Mouse (Mus musculus) hindbrain, embryonic 14.5 days (tissue): ENCODE measurements around the gene Hsp90aa1. TPM values are rescaled to one million over a fixed set of nuclear protein-coding genes. Genes with fewer than 3 reads are reported as not detected.
"Not testable (repeated sequence)": the region's sequence is repeated elsewhere in the genome, so short reads cannot be mapped to it uniquely, and the experiment has no call there.

ENCODE experiments used
- ATAC-seq: fragments of 200-750 bp; cut with Nextera tagmentation; 2 replicates; pipeline ENCODE4 v1.8.0; 2017; ENCODE audit warnings: moderate number of reproducible peaks, mild to moderate bottlenecking, moderate TSS enrichment, moderate library complexity; ENCODE audit not compliant: low FRiP score
- DNase-seq: peaks from one replicate; pipeline ENCODE4 v3.0.0-alpha.2; 2015; ENCODE audit warnings: low spot score
- H3K27ac ChIP-seq: fragments of 300-500 bp; sonication (generic); 2 replicates; pipeline ENCODE4 v1.5.1; 2014; ENCODE audit warnings: mild to moderate bottlenecking, moderate library complexity
- H3K27me3 ChIP-seq: fragments of 300-500 bp; sonication (generic); 2 replicates; pipeline ENCODE4 v1.6.1; 2014; ENCODE audit warnings: mild to moderate bottlenecking, low read length, mixed read lengths; ENCODE audit not compliant: control insufficient read depth, insufficient read depth
- H3K36me3 ChIP-seq: fragments of 300-500 bp; sonication (generic); replicated peaks from 2 replicates; pipeline ENCODE4 v1.6.1; 2014; ENCODE audit not compliant: control insufficient read depth, insufficient read depth
- H3K4me1 ChIP-seq: fragments of 300-500 bp; sonication (generic); replicated peaks from 2 replicates; pipeline ENCODE4 v1.6.1; 2014; ENCODE audit warnings: antibody characterized with exemption, low read length, mixed read lengths; ENCODE audit not compliant: control insufficient read depth, insufficient read depth
- H3K4me2 ChIP-seq: fragments of 300-500 bp; sonication (generic); replicated peaks from 2 replicates; pipeline ENCODE4 v1.6.1; 2014; ENCODE audit warnings: mild to moderate bottlenecking, moderate library complexity
- H3K4me3 ChIP-seq: fragments of 300-500 bp; sonication (generic); replicated peaks from 2 replicates; pipeline ENCODE4 v1.5.1; 2014; ENCODE audit warnings: mild to moderate bottlenecking, low read length
- H3K9ac ChIP-seq: fragments of 300-500 bp; sonication (generic); 2 replicates; pipeline ENCODE4 v1.6.1; 2014
- H3K9me3 ChIP-seq: fragments of 300-500 bp; sonication (generic); 2 replicates; pipeline ENCODE4 v1.6.1; 2016; ENCODE audit warnings: low read length; ENCODE audit not compliant: control insufficient read depth
- WGBS: fragments of 180-500 bp; shearing (Covaris S2); extraction: QIAGEN DNeasy Blood & Tissue Kit; methylation state at CpG from one replicate; pipeline ENCODE4 v1.1.7; 2014; 5-methylcytosine and 5-hydroxymethylcytosine counted together
- polyA plus RNA-seq: library from polyadenylated mRNA; unstranded; fragments of >200 nt; fragmentation: Nextera tagmentation; extraction: Ambion mirVana; gene quantifications from 2 replicates; pipeline ENCODE4 v1.2.1, GENCODE M21; 2014

Hsp90aa1 gene
- polyA plus RNA-seq, 1 experiment from 2014 or later, result 1,430 TPM

GRCm38 (mm10) chr12:110695676-110696171 lies 6.8 kb downstream of the Hsp90aa1 start:
- H3K9ac ChIP-seq, result peak overlapping the region; percentile 89
- peak overlapping the region; percentile 69 for H3K4me3 ChIP-seq
- peaks cover 8% of the 10 kb centered on the region for H3K4me1 ChIP-seq
- peaks cover 35% of the 10 kb centered on the region for H3K36me3 ChIP-seq
- DNase-seq (peak; percentile 65), ATAC-seq (peak; percentile 65)
- under 1% methylated on average over 53 of the region's 55 CpGs for WGBS
- peak overlapping the region; percentile 69 for H3K4me2 ChIP-seq
- H3K27ac ChIP-seq, result peak overlapping the region; percentile 94
- H3K9me3 ChIP-seq, result no peaks in the 10 kb centered on the region
- H3K27me3 ChIP-seq, result no peaks in the 10 kb centered on the region

DNA sequence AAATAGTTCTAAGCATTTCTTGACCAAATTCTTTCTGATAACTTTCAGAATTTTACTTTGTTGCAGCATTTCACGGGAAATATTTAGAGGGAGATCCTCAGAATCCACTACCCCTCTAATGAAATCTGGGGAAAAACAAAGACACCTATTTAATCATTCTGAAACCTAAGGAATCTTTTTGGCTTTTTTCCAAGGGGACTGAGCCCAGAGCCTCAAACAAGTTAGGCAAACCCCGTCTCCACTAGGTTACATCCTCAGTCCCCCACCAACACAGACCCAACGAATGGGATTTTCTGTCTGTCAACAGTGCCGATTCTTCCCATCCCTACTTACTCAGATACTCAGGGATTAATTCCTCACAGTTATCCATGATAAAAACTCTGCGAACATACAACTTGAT lies 9.2 kb downstream of the Hsp90aa1 start:
- not testable (repeated sequence) for H3K4me3 ChIP-seq, DNase-seq, H3K4me1 ChIP-seq, H3K27ac ChIP-seq, H3K9me3 ChIP-seq, H3K27me3 ChIP-seq, H3K4me2 ChIP-seq, ATAC-seq, H3K9ac ChIP-seq
- WGBS, result 72% methylated on average over 5 of the region's 5 CpGs
- H3K36me3 ChIP-seq, result peaks cover 57% of the 10 kb centered on the region

DNA sequence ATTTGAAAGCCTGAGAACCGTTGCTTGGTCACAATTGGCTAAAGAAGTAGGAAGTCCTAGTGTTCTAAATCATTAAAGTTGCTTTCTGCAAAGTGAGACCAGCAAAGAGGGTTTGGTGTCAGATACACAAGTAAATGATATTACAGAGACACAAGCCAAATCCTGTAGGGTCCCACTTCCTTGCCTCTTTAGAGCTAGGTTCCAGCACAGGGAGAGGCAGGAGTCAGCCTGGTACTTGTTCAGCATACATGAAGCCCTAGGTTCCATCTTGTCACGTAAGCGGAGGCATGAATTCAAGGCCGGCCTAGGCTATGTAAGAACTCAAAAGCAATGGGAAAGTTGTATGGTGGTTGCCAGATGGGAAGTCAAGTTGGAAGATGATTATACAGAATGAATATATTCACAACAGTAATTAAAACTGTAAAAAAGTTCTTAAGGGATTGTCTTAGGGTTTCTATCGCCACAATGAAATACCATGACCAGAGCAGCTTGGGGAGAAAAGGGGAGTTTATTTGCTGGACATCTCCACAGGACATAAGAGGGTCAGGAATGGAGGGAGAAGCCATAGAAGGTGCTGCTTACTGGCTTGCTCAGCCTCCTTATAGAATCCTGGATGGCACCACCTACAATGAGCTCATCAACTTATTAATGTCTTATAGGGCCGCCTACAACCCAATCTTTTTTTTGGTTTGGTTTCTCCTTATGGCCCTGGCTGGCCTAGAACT lies 12.4 kb downstream of the Hsp90aa1 start:
- Histone ChIP-seq H3K9me3 (no peaks in the 10 kb centered on the region), H3K27ac (no peak overlapping the region), H3K27me3 (no peaks in the 10 kb centered on the region), H3K9ac (no peak overlapping the region), H3K4me1 (peaks cover 8% of the 10 kb centered on the region), H3K4me2 (no peak overlapping the region), H3K4me3 (no peak overlapping the region), H3K36me3 (peaks cover 78% of the 10 kb centered on the region)
- WGBS, result 91% methylated on average over 6 of the region's 6 CpGs
- DNase-seq (no peak), ATAC-seq (no peak)

GRCm38 (mm10) chr12:110688921-110689320 lies 13.6 kb downstream of the Hsp90aa1 start:
- not testable (repeated sequence) for H3K9me3 ChIP-seq, H3K4me2 ChIP-seq, H3K27ac ChIP-seq, H3K4me1 ChIP-seq, H3K27me3 ChIP-seq, ATAC-seq, H3K4me3 ChIP-seq, DNase-seq, H3K9ac ChIP-seq
- H3K36me3 ChIP-seq, result peaks cover 68% of the 10 kb centered on the region
- WGBS, result 96% methylated on average over 3 of the region's 3 CpGs

DNA sequence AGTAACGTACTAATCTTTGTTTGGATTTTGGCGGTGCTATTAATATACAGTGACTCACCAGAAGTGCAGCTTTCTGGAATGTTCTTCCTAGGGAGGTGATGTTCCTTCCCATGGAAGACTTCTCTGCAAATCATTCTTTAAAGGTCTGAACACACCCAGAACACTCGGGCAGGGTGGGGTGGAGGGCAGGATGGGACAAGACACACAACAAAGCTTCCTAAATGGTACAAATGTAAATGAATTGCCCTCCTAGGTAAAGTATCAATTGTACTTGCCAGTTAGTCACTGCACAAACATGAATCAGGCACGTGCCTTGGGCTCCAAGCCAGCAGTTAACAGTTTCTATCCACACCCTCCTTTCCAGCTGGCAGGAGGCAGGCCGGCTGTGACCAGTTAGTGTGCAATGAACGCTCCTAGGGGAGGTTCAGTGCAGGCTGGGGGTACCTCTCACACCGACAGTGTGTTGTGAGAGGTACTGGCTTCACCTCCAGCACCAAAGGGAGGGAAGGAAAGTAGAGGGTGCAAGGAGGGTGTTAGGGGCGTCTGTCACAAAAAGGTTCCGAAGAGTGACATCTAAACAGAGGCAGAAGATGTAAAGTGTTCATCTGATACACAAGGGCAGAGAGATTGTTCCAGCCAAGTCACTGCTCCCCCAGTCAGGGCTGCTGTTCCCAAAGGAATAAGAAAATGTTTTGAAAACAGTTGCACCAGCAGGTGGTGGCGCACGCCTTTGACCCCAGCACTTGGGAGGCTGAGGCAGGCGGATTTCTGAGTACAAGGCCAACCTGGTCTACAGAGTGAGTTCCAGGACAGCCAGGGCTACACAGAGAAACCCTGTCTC lies 14.4 kb downstream of the Hsp90aa1 start:
- Histone ChIP-seq H3K9ac (no peak overlapping the region), H3K36me3 (peaks cover 61% of the 10 kb centered on the region), H3K9me3 (no peaks in the 10 kb centered on the region), H3K4me1 (no peaks in the 10 kb centered on the region), H3K27me3 (no peaks in the 10 kb centered on the region), H3K4me2 (no peak overlapping the region), H3K27ac (no peak overlapping the region), H3K4me3 (no peak overlapping the region)
- 74% methylated on average over 12 of the region's 12 CpGs for WGBS
- DNase-seq, result peak; percentile 46
- ATAC-seq, result no peak

GRCm38 (mm10) chr12:110683580-110683979 lies 18.9 kb downstream of the Hsp90aa1 start:
- H3K4me1 ChIP-seq, result no peaks in the 10 kb centered on the region
- no peak overlapping the region for H3K27ac ChIP-seq
- ATAC-seq, result no peak
- H3K9me3 ChIP-seq, result no peaks in the 10 kb centered on the region
- H3K27me3 ChIP-seq, result no peaks in the 10 kb centered on the region
- H3K4me2 ChIP-seq, result no peak overlapping the region
- no peak overlapping the region for H3K4me3 ChIP-seq
- DNase-seq, result no peak
- peaks cover 22% of the 10 kb centered on the region for H3K36me3 ChIP-seq
- WGBS, result no CpG with 5 or more reads among the region's 1 CpGs
- H3K9ac ChIP-seq, result no peak overlapping the region

- no peak within 1 kb of the TSS for H3K9ac ChIP-seq
- no peak for DNase-seq
Observed at GRCm38 (mm10) chr12:110682561-110683299, 19.8 kb downstream of the Hsp90aa1 start, which contains the start of gene 1700001K19Rik. 1700001K19Rik (minus strand) TSS chr12:110682619.

GRCm38 (mm10) chr12:110681878-110682277 lies 20.6 kb downstream of the Hsp90aa1 start:
- H3K4me1 ChIP-seq, result no peaks in the 10 kb centered on the region
- peaks cover 8% of the 10 kb centered on the region for H3K36me3 ChIP-seq
- H3K27me3 ChIP-seq, result no peaks in the 10 kb centered on the region
- ATAC-seq (no peak), DNase-seq (no peak)
- H3K4me2 ChIP-seq, result no peak overlapping the region
- WGBS, result 62% methylated on average over 3 of the region's 3 CpGs
- H3K9ac ChIP-seq, result no peak overlapping the region
- H3K9me3 ChIP-seq, result no peaks in the 10 kb centered on the region
- no peak overlapping the region for H3K4me3 ChIP-seq
- H3K27ac ChIP-seq, result no peak overlapping the region

More at GRCm38 (mm10) chr12:110682561-110683299, 19.8 kb downstream of the Hsp90aa1 start, which contains the start of gene 1700001K19Rik:
- no peak for ATAC-seq
- 78% methylated on average over 9 of the region's 9 CpGs for WGBS
- Histone ChIP-seq H3K4me1 (no peaks in the 10 kb centered on the region), H3K27ac (no peak within 1 kb of the TSS), H3K27me3 (no peaks in the 10 kb centered on the region), H3K9me3 (no peaks in the 10 kb centered on the region), H3K4me3 (no peak within 1 kb of the TSS), H3K36me3 (peaks cover 14% of the 10 kb centered on the region), H3K4me2 (no peak within 1 kb of the TSS)

- Histone ChIP-seq H3K9ac (no peak overlapping the region), H3K36me3 (0 out of 2 replicates have a peak, but pooled peaks cover under 1% of the 10 kb centered on the region), H3K4me1 (no peaks in the 10 kb centered on the region), H3K9me3 (no peaks in the 10 kb centered on the region), H3K27me3 (no peaks in the 10 kb centered on the region), H3K27ac (no peak overlapping the region), H3K4me3 (no peak overlapping the region), H3K4me2 (no peak overlapping the region)
- WGBS, result 47% methylated on average over 7 of the region's 7 CpGs
- DNase-seq, result no peak
- ATAC-seq, result no peak
Observed at GRCm38 (mm10) chr12:110681191-110681590, 21.3 kb downstream of the Hsp90aa1 start.
